Mouse (Mus musculus) embryonic facial prominence, embryonic 15.5 days (tissue): ENCODE data around the gene Nrxn2. TPM values are rescaled to one million over a fixed set of nuclear protein-coding genes. Genes with fewer than 3 reads are reported as not detected.

Experiments used
- ATAC-seq: fragments of 200-750 bp; cut with Nextera tagmentation; 2 replicates; pipeline ENCODE4 v1.8.0; 2017; ENCODE audit warnings: low read depth, moderate TSS enrichment; ENCODE audit not compliant: insufficient number of reproducible peaks, low FRiP score, low TSS enrichment
- H3K27ac ChIP-seq: fragments of 300-500 bp; sonication (generic); replicated peaks from 2 replicates; pipeline ENCODE4 v1.5.1; 2015; ENCODE audit warnings: mild to moderate bottlenecking, inconsistent platforms
- H3K27me3 ChIP-seq: fragments of 300-500 bp; sonication (generic); 2 replicates; pipeline ENCODE4 v1.6.1; 2015; ENCODE audit warnings: inconsistent platforms
- H3K36me3 ChIP-seq: fragments of 300-500 bp; sonication (generic); 2 replicates; pipeline ENCODE4 v1.6.1; 2015; ENCODE audit warnings: mild to moderate bottlenecking, inconsistent platforms
- H3K4me1 ChIP-seq: fragments of 300-500 bp; sonication (generic); 2 replicates; pipeline ENCODE4 v1.6.1; 2015; ENCODE audit warnings: inconsistent platforms
- H3K4me2 ChIP-seq: fragments of 300-500 bp; sonication (generic); replicated peaks from 2 replicates; pipeline ENCODE4 v1.6.1; 2015; ENCODE audit warnings: mild to moderate bottlenecking, inconsistent platforms
- H3K4me3 ChIP-seq: fragments of 300-500 bp; sonication (generic); replicated peaks from 2 replicates; pipeline ENCODE4 v1.5.1; 2015; ENCODE audit warnings: mild to moderate bottlenecking, inconsistent platforms
- H3K9ac ChIP-seq: fragments of 300-500 bp; sonication (generic); 2 replicates; pipeline ENCODE4 v1.6.1; 2015; ENCODE audit warnings: inconsistent platforms
- H3K9me3 ChIP-seq: fragments of 300-500 bp; sonication (generic); replicated peaks from 2 replicates; pipeline ENCODE4 v1.6.1; 2016; ENCODE audit warnings: inconsistent platforms
- WGBS: fragments of 180-500 bp; shearing (Covaris S2); methylation state at CpG from one replicate; pipeline ENCODE4 v1.1.7; 2015; 5-methylcytosine and 5-hydroxymethylcytosine counted together
- polyA plus RNA-seq: library from polyadenylated mRNA; unstranded; fragments of >200 nt; fragmentation: Nextera tagmentation; extraction: Ambion mirVana; gene quantifications from 2 replicates; pipeline ENCODE4 v1.2.1, GENCODE M21; 2015

Gene Nrxn2
- polyA plus RNA-seq, 1 experiment from 2014 or later, result 1.8 TPM

DNA sequence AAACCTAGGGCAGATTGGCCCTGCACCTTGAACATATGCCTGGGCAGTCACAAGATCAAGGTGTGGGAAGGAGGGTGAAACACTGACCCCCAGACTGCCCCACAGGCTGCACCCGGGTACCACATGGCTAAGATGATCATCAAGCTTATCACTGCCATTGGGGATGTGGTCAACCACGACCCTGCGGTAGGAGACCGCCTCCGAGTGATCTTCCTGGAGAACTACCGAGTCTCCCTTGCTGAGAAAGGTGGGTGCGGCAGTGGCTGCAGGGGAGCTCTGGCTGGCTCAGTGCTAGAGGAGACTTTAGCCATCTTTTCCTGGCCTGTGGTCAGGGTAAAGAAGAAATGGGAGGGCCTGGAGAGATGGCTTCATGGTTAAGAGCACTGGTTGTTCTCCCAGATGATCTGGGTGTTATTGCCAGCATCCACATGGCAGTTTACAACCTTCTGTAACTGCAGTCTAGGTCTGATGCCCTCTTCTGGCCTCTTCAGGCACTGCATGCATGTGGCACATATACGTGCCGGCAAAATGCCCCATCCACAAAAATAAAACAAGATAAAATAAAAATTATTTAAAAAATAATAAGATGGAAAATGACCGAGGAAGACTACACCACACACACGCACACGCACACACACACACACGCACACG, 25.7 kb upstream of the Nrxn2 start:
- WGBS, result 91% methylated on average over 14 of the region's 14 CpGs
- ATAC-seq, result no peak

DNA sequence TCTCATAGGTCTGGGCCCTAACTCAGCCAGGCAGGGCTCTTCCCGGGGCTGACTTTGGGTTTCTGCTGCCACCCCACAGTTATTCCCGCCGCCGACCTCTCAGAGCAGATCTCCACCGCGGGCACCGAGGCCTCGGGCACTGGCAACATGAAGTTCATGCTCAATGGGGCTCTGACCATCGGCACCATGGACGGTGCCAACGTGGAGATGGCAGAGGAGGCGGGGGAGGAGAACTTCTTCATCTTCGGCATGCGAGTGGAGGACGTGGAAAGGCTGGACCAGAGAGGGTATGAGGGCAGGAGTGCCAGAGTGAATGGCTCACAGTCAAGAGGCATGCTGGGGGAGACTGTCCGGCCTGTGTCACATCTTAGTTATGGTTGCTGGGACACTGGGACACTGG, 24.9 kb upstream of the Nrxn2 start:
- no peak overlapping the region for H3K9ac ChIP-seq
- H3K9me3 ChIP-seq, result no peaks in the 10 kb centered on the region
- no peak overlapping the region for H3K4me3 ChIP-seq
- ATAC-seq, result no peak
- WGBS, result 89% methylated on average over 16 of the region's 16 CpGs
- no peak overlapping the region for H3K27ac ChIP-seq
- H3K27me3 ChIP-seq, result 0 out of 2 replicates have a peak, but pooled peaks cover 4% of the 10 kb centered on the region
- no peaks in the 10 kb centered on the region for H3K36me3 ChIP-seq
- peaks cover 15% of the 10 kb centered on the region for H3K4me1 ChIP-seq
- H3K4me2 ChIP-seq, result no peak overlapping the region

More for the DNA sequence above, 25.7 kb upstream of the Nrxn2 start:
- no peaks in the 10 kb centered on the region for H3K9me3 ChIP-seq
- H3K4me2 ChIP-seq, result no peak overlapping the region
- no peak overlapping the region for H3K27ac ChIP-seq
- no peak overlapping the region for H3K4me3 ChIP-seq
- 0 out of 2 replicates have a peak, but pooled peaks cover 4% of the 10 kb centered on the region for H3K27me3 ChIP-seq
- H3K4me1 ChIP-seq, result peaks cover 11% of the 10 kb centered on the region; the same call in 1 of the 2 replicates
- H3K9ac ChIP-seq, result no peak overlapping the region
- no peaks in the 10 kb centered on the region for H3K36me3 ChIP-seq

DNA sequence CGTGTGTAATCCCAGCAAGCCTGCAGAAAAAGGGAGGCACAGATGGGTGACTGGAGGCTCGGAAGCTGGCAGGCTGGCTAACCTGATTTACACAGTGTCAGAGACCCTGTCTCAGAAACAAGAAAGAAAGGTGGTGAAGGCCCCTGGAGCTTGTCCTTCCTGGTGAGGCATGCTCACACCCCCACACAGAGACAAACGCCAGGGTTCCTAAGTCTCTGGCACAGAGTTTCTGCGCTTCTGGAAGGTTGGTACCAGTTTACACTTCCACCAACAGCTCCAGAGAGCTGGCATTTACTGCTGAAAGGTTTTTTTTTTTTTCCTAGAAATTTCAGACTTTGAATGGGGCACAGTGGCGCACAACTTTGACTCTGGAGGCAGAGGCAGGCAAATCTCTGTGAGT, 22.3 kb upstream of the Nrxn2 start:
- no peaks in the 10 kb centered on the region for H3K9me3 ChIP-seq
- no peak overlapping the region for H3K4me3 ChIP-seq
- no peak overlapping the region for H3K9ac ChIP-seq
- peaks cover 28% of the 10 kb centered on the region for H3K4me1 ChIP-seq
- WGBS, result 85% methylated on average over 5 of the region's 5 CpGs
- no peak overlapping the region for H3K27ac ChIP-seq
- no peak overlapping the region for H3K4me2 ChIP-seq
- peaks cover 15% of the 10 kb centered on the region for H3K27me3 ChIP-seq
- no peaks in the 10 kb centered on the region for H3K36me3 ChIP-seq
- ATAC-seq, result no peak

DNA sequence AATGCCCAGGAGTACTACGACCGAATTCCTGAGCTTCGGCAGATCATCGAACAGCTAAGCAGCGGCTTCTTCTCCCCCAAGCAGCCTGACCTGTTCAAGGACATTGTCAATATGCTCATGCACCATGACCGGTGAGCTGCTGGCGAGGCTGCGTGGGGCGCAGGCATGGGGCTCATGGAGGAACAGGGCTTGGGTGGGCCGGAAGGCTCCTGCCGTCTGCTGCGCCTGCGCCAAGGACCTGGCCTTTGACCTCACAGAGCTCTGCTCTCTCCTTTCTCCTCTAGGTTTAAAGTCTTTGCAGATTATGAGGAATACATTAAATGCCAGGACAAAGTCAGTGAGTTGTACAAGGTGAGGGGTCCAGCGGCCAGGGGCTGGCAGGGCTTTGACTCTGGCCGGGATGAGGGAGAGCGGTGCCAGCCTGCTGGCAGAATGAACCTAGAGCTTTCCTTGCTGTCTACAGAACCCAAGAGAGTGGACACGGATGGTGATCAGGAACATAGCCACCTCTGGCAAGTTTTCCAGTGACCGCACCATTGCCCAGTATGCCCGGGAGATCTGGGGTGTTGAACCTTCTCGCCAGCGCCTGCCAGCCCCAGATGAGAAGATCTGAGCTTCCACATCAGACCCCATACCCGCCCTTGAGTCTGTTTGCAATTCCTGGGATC, 20.8 kb upstream of the Nrxn2 start:
- WGBS, result 86% methylated on average over 22 of the region's 22 CpGs

DNA sequence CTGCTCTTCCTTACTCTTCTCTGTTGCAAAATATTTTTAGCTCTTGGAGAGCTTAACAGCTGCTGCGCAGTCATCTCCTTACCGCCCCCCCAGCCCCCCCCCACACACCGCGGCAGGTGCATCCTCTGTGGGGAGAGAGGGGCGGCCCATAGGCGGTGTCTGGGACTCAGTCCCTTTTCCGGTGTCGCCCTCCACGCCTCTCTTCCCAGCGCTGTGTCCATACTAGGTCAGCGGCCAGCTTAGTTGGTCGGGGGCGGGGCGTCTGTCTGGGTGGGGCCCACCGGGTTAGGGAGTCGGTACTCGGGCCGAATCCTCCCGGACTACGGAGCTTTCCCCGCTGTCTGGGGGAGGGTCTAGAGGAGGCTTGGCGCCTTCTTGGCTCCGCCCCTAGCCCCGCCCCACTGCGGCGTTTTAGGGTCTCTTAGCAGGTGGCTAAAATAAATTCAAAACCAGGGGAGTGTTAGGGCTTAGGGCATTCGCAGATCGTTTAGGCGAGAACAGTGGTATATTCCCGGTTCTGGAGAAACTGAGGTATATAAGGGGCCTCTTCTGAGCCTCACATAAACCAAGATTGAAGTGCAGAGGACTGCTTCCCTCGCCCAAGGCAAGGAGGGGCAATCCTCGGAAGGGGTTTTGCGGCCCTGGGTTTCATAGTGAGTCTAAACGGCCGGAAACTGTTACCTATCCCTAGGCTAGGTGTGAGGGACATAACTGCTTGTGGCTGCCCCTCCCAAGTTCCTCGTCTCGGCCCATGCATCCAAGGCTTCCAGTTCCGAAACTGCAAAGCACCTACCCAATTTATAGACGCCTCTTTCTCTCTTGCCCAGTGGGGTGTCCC, 19.9 kb upstream of the Nrxn2 start:
- Histone ChIP-seq H3K9ac (no peak overlapping the region), H3K27me3 (peaks cover 38% of the 10 kb centered on the region), H3K4me2 (peak overlapping the region; percentile 97), H3K4me3 (peak overlapping the region; percentile 52), H3K36me3 (no peaks in the 10 kb centered on the region), H3K27ac (no peak overlapping the region; the same call in 1 of the 2 replicates), H3K9me3 (no peaks in the 10 kb centered on the region), H3K4me1 (peaks cover 37% of the 10 kb centered on the region)
- WGBS, result 1% methylated on average over 37 of the region's 39 CpGs
- ATAC-seq, result peak; percentile 40

More for the DNA sequence above, 20.8 kb upstream of the Nrxn2 start:
- Histone ChIP-seq H3K9me3 (no peaks in the 10 kb centered on the region), H3K4me3 (no peak overlapping the region), H3K9ac (no peak overlapping the region), H3K4me2 (no peak overlapping the region), H3K27me3 (peaks cover 29% of the 10 kb centered on the region), H3K27ac (no peak overlapping the region), H3K36me3 (no peaks in the 10 kb centered on the region), H3K4me1 (peaks cover 37% of the 10 kb centered on the region)
- no peak for ATAC-seq

DNA sequence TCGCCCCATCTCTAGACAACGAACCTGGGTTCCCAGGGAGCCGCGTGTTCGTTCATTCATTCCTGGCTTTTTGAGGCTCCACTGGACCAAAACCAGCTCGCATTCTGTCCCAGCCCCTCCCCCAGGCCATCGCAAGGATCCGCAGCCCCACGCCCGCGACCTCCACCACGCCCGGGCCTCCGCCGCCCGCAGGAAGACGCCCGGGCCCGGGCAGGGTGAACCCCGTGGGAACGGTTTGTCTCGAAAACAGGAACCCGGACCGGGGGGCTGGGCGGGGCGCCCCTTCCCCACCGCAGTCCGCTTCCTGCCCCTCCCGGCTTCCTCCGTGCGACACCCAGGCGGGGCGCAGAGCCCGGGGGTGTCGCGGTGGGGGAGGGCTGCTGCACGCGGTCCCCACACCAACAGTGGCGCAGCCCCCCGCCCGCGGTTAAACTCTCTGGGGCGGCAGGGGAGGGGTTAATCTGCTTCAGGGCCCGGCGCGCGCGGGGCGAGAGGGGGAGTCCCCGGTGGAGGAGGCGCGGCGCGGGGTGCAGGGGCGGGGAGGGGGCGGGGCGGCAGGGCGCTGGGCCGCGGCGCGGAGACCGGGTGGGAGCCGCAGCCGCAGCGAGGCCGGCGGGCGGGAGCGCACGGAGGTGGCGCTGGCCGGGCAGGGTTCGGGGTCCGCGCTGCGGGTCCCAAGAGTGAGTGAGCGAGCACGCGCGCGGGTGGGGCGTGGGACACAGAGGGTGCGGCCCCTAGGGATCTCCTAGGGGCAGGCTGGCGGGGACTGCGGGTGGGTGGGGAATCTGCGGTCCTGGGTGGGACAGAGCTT, 19.0 kb upstream of the Nrxn2 start, which contains the start of gene Rasgrp2:
Gene Rasgrp2 (plus strand): TSS at position 56 of the 811 bp plus-strand sequence.
- under 1% methylated on average over 80 of the region's 87 CpGs for WGBS
- H3K27me3 ChIP-seq, result peaks cover 41% of the 10 kb centered on the region
- no peak; the same call in 1 of the 2 replicates for ATAC-seq

DNA sequence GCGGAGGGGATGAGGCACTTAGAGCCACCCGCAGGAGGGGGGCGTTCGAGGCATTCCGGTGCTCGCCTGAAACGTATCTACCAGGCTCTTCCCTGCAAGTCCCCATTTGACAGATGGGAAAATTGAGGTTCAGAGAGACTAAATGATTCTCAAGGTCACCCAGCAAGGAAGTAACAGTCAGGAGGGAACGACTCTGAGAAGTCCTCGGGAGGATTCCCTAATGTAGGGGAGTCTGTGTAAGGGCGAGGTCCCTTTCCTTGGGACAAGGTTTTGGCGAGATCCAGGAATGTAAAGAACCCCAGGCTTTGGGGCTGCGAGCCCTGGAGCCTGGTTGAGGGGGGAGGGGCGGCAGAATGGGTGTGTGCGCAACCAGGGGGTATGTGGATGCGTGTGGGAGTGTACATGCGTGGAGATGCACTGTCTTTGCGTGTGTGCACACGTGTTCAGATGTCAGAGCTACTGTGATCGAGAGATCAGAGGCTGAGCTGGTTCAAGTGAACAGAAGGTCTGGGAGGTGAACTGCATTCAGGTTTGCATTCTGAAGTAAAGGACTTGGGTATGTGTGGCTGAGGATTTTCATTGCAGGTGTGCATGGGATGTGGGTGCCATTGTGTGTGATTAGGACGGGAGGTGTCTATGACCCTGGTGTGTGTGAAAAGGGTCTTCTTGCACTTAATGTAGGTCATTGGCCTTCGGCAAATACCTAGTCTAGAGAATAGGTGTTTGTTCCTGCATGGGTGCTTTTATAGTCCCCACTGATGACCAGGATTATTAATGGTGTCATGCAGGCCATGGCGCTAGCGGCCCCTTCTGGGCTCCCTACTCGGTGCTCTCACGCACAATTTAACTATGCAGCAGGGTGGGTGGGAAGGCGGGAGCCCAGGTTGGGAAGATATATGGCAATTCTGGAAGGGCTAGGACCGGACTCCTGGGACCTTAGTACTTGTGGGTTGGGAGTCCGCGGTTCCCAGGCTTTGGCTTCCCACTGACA, 18.1 kb upstream of the Nrxn2 start:
- ATAC-seq, result 0 out of 2 replicates have a peak, but pooled peaks have one; percentile 1
- WGBS, result 1% methylated on average over 29 of the region's 29 CpGs
- H3K4me3 ChIP-seq, result peak overlapping the region; percentile 52
- H3K27ac ChIP-seq, result no peak overlapping the region
- peak overlapping the region; percentile 97 for H3K4me2 ChIP-seq
- no peaks in the 10 kb centered on the region for H3K36me3 ChIP-seq
- H3K4me1 ChIP-seq, result peaks cover 37% of the 10 kb centered on the region
- H3K9ac ChIP-seq, result 0 out of 2 replicates have a peak overlapping the region, but pooled peaks have one; percentile 35
- peaks cover 44% of the 10 kb centered on the region for H3K27me3 ChIP-seq
- H3K9me3 ChIP-seq, result no peaks in the 10 kb centered on the region

More for the DNA sequence above, 19.0 kb upstream of the Nrxn2 start, which contains the start of gene Rasgrp2:
- Histone ChIP-seq H3K4me2 (peak within 1 kb of the TSS; percentile 97), H3K36me3 (no peaks in the 10 kb centered on the region), H3K9ac (peak within 1 kb of the TSS; percentile 35; the same call in 1 of the 2 replicates), H3K9me3 (no peaks in the 10 kb centered on the region), H3K4me3 (peak within 1 kb of the TSS; percentile 52), H3K4me1 (peaks cover 37% of the 10 kb centered on the region), H3K27ac (no peak within 1 kb of the TSS; the same call in 1 of the 2 replicates)

DNA sequence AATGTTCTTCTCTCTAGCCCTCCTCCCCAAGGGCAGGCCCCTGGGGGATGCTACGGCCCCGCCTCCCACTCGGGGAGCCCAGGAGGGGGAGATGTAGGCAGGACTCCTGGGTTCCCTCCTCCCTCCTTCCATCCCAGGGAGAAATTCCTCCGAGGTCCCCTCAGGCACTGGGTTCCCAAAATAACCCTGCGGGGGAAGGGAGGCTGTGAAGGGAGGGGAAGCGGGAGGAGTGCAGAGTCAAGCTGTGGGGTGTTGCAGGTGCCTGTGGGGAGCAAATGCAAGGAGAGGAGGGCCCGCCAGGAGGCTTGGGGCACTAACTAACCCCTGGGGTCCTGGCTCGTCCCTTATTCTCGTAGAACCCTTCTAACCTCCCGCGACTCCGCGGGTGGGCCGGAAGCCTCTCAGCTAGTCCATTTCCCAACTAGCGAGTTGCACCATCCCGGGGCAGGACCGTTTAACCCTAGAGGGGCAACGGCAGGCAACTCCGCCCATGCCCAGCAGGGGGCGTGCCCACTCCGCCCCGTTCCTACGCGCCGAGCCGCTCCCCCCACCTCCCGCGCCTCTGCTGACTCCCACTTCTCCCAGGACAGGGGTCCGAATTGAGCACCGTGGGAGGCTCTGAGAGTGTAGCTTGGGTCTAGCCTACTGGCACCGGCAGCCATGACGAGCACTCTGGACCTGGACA, 17.3 kb upstream of the Nrxn2 start:
- Histone ChIP-seq H3K9me3 (no peaks in the 10 kb centered on the region), H3K4me3 (peak overlapping the region; percentile 52), H3K4me1 (peaks cover 37% of the 10 kb centered on the region), H3K4me2 (peak overlapping the region; percentile 97), H3K9ac (no peak overlapping the region), H3K36me3 (no peaks in the 10 kb centered on the region), H3K27ac (no peak overlapping the region), H3K27me3 (peaks cover 44% of the 10 kb centered on the region)
- 1% methylated on average over 32 of the region's 32 CpGs for WGBS
- ATAC-seq, result 0 out of 2 replicates have a peak, but pooled peaks have one; percentile 21

DNA sequence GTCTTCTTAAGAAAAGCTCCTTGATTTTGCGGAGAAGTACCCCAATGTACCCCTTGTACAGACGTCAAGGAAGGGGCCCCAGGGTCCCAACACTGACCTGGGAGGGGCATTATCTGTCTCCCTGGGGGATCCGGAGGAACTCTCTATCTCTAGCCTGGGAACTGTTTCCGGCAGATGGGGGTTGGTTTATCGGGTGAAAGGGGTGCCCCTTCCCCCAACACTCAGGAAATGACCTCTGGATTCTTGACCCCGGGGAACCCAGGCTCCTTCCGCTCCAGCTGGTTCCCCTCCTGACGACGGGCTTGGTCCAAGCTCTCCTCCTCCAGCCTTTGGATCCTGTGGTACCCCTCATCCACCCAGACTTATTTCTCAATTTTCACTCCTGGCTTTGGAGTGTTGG, 16.6 kb upstream of the Nrxn2 start:
- H3K36me3 ChIP-seq, result no peaks in the 10 kb centered on the region
- no peak overlapping the region for H3K9ac ChIP-seq
- H3K27me3 ChIP-seq, result peaks cover 44% of the 10 kb centered on the region
- no peak for ATAC-seq
- peak overlapping the region; percentile 97 for H3K4me2 ChIP-seq
- H3K4me3 ChIP-seq, result peak overlapping the region; percentile 52
- no peaks in the 10 kb centered on the region for H3K9me3 ChIP-seq
- no peak overlapping the region for H3K27ac ChIP-seq
- 8% methylated on average over 9 of the region's 9 CpGs for WGBS
- H3K4me1 ChIP-seq, result peaks cover 37% of the 10 kb centered on the region
